Mouse (Mus musculus): Measurements from ENCODE around the gene Gm37240.

GRCm38 (mm10) chr3:84474981-84475775 lies 1412.1 kb downstream of the Gm37240 start:
- TF ChIP-seq CTCF (IDR thresholded peaks at IDR 0.05; ENCODE audit: low read depth, low read length) (no peak), TAL1 (conservative IDR thresholded peaks at IDR 0.05; ENCODE audit: low read depth, low read length) (no peak), GATA1 (IDR thresholded peaks at IDR 0.05; ENCODE audit: borderline replicate concordance, low read length) (no peak)
